Mouse (Mus musculus) cerebellum, adult (tissue): ENCODE results near the gene Serpina7.

Experiments used
- ATAC-seq: cut with Nextera tagmentation; 2 replicates; pipeline ENCODE4 v1.9.2; 2017; ENCODE audit warnings: mild to moderate bottlenecking, moderate library complexity, mixed read lengths; ENCODE audit not compliant: insufficient number of reproducible peaks, low FRiP score, low TSS enrichment

Serpina7 gene

GRCm38 (mm10) chrX:139085077-139085476 is at the start of gene Serpina7:
Serpina7 (minus strand) TSS chrX:139085236.
- ATAC-seq: no peak

DNA sequence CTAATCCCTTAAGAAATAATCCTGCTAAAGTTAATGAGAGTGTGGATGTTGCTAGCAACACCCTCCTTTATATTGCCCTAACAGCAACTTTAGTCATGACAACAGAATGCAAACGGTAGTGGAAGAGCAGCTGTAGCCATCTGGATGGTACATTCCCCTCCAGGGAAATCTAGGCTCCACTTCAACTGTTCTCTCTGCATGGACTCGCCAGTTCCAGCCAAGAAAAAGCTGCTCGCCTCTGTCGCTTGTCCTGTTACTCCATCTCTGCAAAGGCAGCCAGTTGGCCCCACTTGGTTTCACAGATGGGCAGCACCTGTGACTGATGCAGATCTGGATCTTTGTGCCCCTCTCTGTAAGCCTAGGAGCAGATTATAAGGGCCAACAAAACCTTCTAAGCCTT is 49.0 kb upstream of the Serpina7 start:
- no peak for ATAC-seq

GRCm38 (mm10) chrX:139097197-139097596 is 12.2 kb upstream of the Serpina7 start:
- ATAC-seq: no peak

DNA sequence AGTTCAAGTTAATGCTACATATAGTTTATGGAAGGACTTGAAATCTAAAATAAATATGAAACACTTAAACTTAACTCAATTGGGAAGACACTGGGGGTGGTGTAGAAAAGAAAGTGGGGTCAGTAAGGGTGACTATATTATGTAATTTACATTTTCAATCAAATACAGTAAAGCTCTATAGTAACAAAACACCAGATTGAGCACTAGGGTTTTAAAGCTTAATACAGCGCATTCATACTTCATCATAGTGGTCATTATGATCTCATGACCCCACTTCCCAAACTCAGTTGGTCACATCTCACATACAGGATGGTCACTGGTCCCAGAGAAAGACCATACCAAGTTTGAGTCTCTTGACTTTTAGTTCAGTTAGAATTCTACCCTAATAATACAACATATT is 907 bp upstream of the Serpina7 start, which contains the start of gene 4930513O06Rik:
4930513O06Rik (plus strand) TSS at position 301 of the 400 bp plus-strand sequence.
- ATAC-seq: no peak

GRCm38 (mm10) chrX:139078493-139078892 is 6.5 kb downstream of the Serpina7 start:
- no peak for ATAC-seq

GRCm38 (mm10) chrX:139064078-139064477 is 21.0 kb downstream of the Serpina7 start:
- no peak for ATAC-seq

GRCm38 (mm10) chrX:139053149-139053548 is 31.9 kb downstream of the Serpina7 start:
- ATAC-seq: no peak

- no peak for ATAC-seq
Measured at GRCm38 (mm10) chrX:139051976-139052375, 33.1 kb downstream of the Serpina7 start.

GRCm38 (mm10) chrX:139041148-139041547 is 43.9 kb downstream of the Serpina7 start:
- no peak for ATAC-seq

DNA sequence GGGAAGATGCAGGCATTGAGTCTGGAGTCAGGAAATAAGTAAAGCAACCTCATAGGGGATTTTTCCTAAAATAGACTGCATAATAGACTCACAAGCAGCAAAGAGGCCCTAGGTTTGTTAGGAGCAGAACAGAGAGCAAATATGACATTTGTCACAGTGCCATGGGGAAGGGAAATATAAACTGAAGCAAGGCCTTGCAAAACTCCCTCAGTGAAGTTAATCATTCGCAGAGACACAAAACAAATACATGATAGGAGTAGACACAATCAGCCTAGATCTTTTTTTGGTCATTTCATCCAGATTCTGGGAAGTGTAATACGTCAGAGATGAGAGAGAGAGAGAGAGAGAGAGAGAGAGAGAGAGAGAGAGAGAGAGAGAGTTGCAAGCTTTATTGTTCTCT is 45.7 kb downstream of the Serpina7 start:
- ATAC-seq: no peak

- no peak for ATAC-seq
Measured at GRCm38 (mm10) chrX:139037666-139038065, 47.4 kb downstream of the Serpina7 start.
